Mouse (Mus musculus) lung, postnatal 0 days (tissue): ENCODE data around the gene Armc10. TPM values are rescaled to one million over a fixed set of nuclear protein-coding genes. Genes with fewer than 3 reads are reported as not detected.
"Not testable (repeated sequence)": the region's sequence is repeated elsewhere in the genome, so short reads cannot be mapped to it uniquely, and the experiment has no call there.

Experiments used
- ATAC-seq: fragments of 200-750 bp; cut with Nextera tagmentation; 2 replicates; pipeline ENCODE4 v1.8.0; 2017; ENCODE audit warnings: moderate library complexity
- DNase-seq: peaks from one replicate; pipeline ENCODE4 v3.0.0-alpha.2; 2016; ENCODE audit warnings: low spot score
- H3K27ac ChIP-seq: fragments of 300-500 bp; sonication (generic); 2 replicates; pipeline ENCODE4 v1.5.1; 2014; ENCODE audit warnings: antibody characterized with exemption, mild to moderate bottlenecking, low read length, mixed read lengths
- H3K27me3 ChIP-seq: fragments of 300-500 bp; sonication (generic); replicated peaks from 2 replicates; pipeline ENCODE4 v1.6.1; 2014; ENCODE audit warnings: low read length, mixed read lengths; ENCODE audit not compliant: insufficient read depth
- H3K36me3 ChIP-seq: fragments of 300-500 bp; sonication (generic); 2 replicates; pipeline ENCODE4 v1.6.1; 2014; ENCODE audit warnings: low read length, mixed read lengths; ENCODE audit not compliant: insufficient read depth
- H3K4me1 ChIP-seq: fragments of 300-500 bp; sonication (generic); 2 replicates; pipeline ENCODE4 v1.6.1; 2014; ENCODE audit warnings: antibody characterized with exemption, low read depth, low read length, mixed read lengths; ENCODE audit not compliant: insufficient read depth
- H3K4me2 ChIP-seq: fragments of 300-500 bp; sonication (generic); replicated peaks from 2 replicates; pipeline ENCODE4 v1.6.1; 2014; ENCODE audit warnings: low read depth, mild to moderate bottlenecking, low read length, moderate library complexity, mixed read lengths
- H3K4me3 ChIP-seq: fragments of 300-500 bp; sonication (generic); 2 replicates; pipeline ENCODE4 v1.5.1; 2014; ENCODE audit warnings: low read depth, low read length
- H3K9ac ChIP-seq: fragments of 300-500 bp; sonication (generic); replicated peaks from 2 replicates; pipeline ENCODE4 v1.6.1; 2014; ENCODE audit warnings: low read depth, mild to moderate bottlenecking
- H3K9me3 ChIP-seq: fragments of 300-500 bp; sonication (generic); 2 replicates; pipeline ENCODE4 v1.6.1; 2016; ENCODE audit warnings: low read length, mixed read lengths
- CTCF ChIP-seq: IDR thresholded peaks from 2 replicates; pipeline ENCODE4 v1.5.1; 2016; ENCODE audit warnings: antibody characterized with exemption, mild to moderate bottlenecking
- EP300 ChIP-seq: IDR thresholded peaks from 2 replicates; pipeline ENCODE4 v1.6.1; 2016; ENCODE audit warnings: antibody characterized with exemption, mild to moderate bottlenecking, control low read depth
- WGBS: fragments of 180-500 bp; shearing (Covaris S2); extraction: QIAGEN DNeasy Blood & Tissue Kit; methylation state at CpG from one replicate; pipeline ENCODE4 v1.1.7; 2014; 5-methylcytosine and 5-hydroxymethylcytosine counted together
- polyA plus RNA-seq: library from polyadenylated mRNA; unstranded; fragments of >200 nt; fragmentation: Nextera tagmentation; extraction: Ambion mirVana; gene quantifications from 2 replicates; pipeline ENCODE4 v1.2.1, GENCODE M21; 2015

Gene Armc10
- polyA plus RNA-seq, 1 experiment from 2014 or later = 33.4 TPM

DNA sequence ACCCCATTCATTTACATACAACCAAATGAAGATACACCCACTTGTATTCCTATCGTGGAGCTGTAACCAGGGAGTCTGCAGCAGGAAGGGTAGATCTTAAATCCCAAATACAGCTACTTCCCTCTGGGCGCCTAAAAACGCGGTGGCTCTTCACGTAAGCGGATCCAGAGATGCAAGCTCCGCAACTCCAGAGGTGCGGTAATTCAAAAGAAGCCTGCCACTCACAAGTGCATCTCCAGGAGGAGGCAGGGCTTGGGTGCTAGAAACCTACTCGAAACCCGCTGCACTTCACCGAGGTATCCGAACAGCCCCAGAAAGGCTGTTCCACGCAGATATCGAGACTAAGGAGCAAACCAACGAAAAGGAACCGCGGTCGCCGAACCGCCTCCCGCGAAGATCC is 55.3 kb downstream of the Armc10 start:
- Histone ChIP-seq H3K27ac (peak overlapping the region; percentile 43; the same call in 1 of the 2 replicates), H3K4me1 (no peaks in the 10 kb centered on the region), H3K9ac (peak overlapping the region; percentile 35; the same call in 1 of the 2 replicates), H3K4me2 (peak overlapping the region; percentile 73), H3K27me3 (no peaks in the 10 kb centered on the region), H3K36me3 (no peaks in the 10 kb centered on the region), H3K9me3 (no peaks in the 10 kb centered on the region), H3K4me3 (peak overlapping the region; percentile 63)
- 0% methylated on average over 22 of the region's 22 CpGs for WGBS
- TF ChIP-seq EP300 = no peak
- no peak for TF ChIP-seq CTCF
- ATAC-seq = peak; percentile 7
- DNase-seq = no peak

- H3K36me3 ChIP-seq = no peaks in the 10 kb centered on the region
- peak within 1 kb of the TSS; percentile 95 for H3K27ac ChIP-seq
- peak within 1 kb of the TSS; percentile 63 for H3K4me3 ChIP-seq
- WGBS = under 1% methylated on average over 33 of the region's 59 CpGs
- H3K4me1 ChIP-seq = no peaks in the 10 kb centered on the region
- DNase-seq = peak; percentile 98
- H3K9ac ChIP-seq = peak within 1 kb of the TSS; percentile 74
- H3K27me3 ChIP-seq = no peaks in the 10 kb centered on the region
- no peaks in the 10 kb centered on the region for H3K9me3 ChIP-seq
- H3K4me2 ChIP-seq = peak within 1 kb of the TSS; percentile 73
- peak; percentile 97 for ATAC-seq
- TF ChIP-seq EP300 (peak; percentile 68; the same call in 1 of the 2 replicates), CTCF (peak; percentile 8)
Observed at GRCm38 (mm10) chr5:21701351-21702008, 55.9 kb downstream of the Armc10 start, which contains the start of gene Napepld. Gene Napepld, minus strand, starts transcription at chr5:21701396.

GRCm38 (mm10) chr5:21702009-21702364 is 56.4 kb downstream of the Armc10 start:
- H3K4me1 ChIP-seq = no peaks in the 10 kb centered on the region
- H3K4me3 ChIP-seq = peak overlapping the region; percentile 63
- TF ChIP-seq CTCF = no peak
- TF ChIP-seq EP300 = 0 out of 2 replicates have a peak, but pooled peaks have one; percentile 18
- ATAC-seq (no peak), DNase-seq (no peak)
- 46% methylated on average over 2 of the region's 2 CpGs for WGBS
- H3K27me3 ChIP-seq = no peaks in the 10 kb centered on the region
- no peaks in the 10 kb centered on the region for H3K36me3 ChIP-seq
- H3K27ac ChIP-seq = peak overlapping the region; percentile 95
- H3K4me2 ChIP-seq = peak overlapping the region; percentile 73
- H3K9me3 ChIP-seq = no peaks in the 10 kb centered on the region
- no peak overlapping the region for H3K9ac ChIP-seq

DNA sequence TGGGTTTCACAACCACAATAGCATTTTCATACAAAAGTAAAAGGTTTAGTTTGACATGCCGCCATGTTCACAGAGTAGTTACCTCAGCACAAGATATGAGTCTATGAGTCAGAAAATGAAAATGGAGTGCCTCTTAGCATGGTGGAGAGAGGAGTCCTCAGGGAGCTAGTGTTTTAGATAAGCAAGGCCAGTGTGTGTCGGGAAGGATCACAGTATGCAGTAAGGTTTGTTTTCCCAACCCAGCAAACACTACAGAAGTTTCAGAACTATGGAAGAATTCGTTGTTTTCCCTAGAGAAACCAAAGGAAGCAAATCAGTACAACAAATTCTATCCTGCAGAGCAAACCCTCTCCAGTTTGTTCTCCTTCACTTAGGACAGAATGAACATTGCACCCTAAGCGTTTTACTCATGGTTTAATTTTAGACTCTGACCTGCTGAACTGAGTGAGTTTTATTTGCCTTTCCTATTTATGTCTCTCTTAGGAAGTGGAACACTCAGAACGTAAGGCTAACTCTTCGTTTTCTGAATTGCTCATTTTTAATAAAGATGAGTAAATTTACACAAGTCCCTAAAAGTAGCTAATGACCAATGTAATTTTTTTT is 57.4 kb downstream of the Armc10 start:
- Histone ChIP-seq H3K4me2 (no peak overlapping the region), H3K9me3 (no peaks in the 10 kb centered on the region), H3K36me3 (no peaks in the 10 kb centered on the region), H3K27me3 (no peaks in the 10 kb centered on the region), H3K27ac (peak overlapping the region; percentile 54), H3K4me3 (no peak overlapping the region), H3K9ac (no peak overlapping the region), H3K4me1 (no peaks in the 10 kb centered on the region)
- 53% methylated on average over 6 of the region's 6 CpGs for WGBS
- ATAC-seq (0 out of 2 replicates have a peak, but pooled peaks have one; percentile 8), DNase-seq (peak; percentile 79)
- peak; percentile 44 for TF ChIP-seq EP300
- no peak for TF ChIP-seq CTCF

GRCm38 (mm10) chr5:21703708-21704107 is 58.1 kb downstream of the Armc10 start:
- TF ChIP-seq CTCF (no peak), EP300 (no peak)
- no peaks in the 10 kb centered on the region for H3K9me3 ChIP-seq
- no peak for DNase-seq
- H3K4me2 ChIP-seq = no peak overlapping the region
- no peaks in the 10 kb centered on the region for H3K36me3 ChIP-seq
- H3K27me3 ChIP-seq = no peaks in the 10 kb centered on the region
- H3K9ac ChIP-seq = no peak overlapping the region
- H3K4me3 ChIP-seq = no peak overlapping the region
- ATAC-seq = no peak
- no peaks in the 10 kb centered on the region for H3K4me1 ChIP-seq
- WGBS = 73% methylated on average over 3 of the region's 3 CpGs
- no peak overlapping the region for H3K27ac ChIP-seq

GRCm38 (mm10) chr5:21706546-21706945 is 60.9 kb downstream of the Armc10 start:
- H3K27me3 ChIP-seq = no peaks in the 10 kb centered on the region
- no peak for DNase-seq
- no peaks in the 10 kb centered on the region for H3K9me3 ChIP-seq
- H3K4me1 ChIP-seq = no peaks in the 10 kb centered on the region
- no peak overlapping the region for H3K27ac ChIP-seq
- TF ChIP-seq EP300 = no peak
- TF ChIP-seq CTCF = no peak
- 77% methylated on average over 4 of the region's 4 CpGs for WGBS
- no peak overlapping the region for H3K4me3 ChIP-seq
- no peaks in the 10 kb centered on the region for H3K36me3 ChIP-seq
- H3K9ac ChIP-seq = no peak overlapping the region
- no peak overlapping the region for H3K4me2 ChIP-seq
- no peak for ATAC-seq

DNA sequence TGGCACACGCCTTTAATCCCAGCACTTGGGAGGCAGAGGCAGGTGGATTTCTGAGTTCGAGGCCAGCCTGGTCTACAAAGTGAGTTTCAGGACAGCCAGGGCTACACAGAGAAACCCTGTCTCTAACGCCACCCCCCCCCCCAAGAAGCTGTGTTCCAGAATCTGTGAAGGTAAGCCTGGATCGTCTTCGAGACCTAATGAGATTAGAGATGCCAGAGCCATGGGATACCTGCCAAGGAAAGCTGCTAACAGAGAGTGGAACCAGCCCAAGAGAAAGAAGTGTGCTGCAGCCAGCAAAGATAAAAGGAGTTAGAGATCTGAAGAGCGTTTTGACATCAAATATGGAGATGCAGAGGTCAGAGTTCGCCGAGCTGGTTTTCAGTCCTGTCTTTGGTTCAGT is 62.4 kb downstream of the Armc10 start:
- H3K4me2 ChIP-seq, H3K9me3 ChIP-seq, H3K27ac ChIP-seq, H3K9ac ChIP-seq, DNase-seq, H3K4me3 ChIP-seq, H3K27me3 ChIP-seq, H3K4me1 ChIP-seq, H3K36me3 ChIP-seq, ATAC-seq: not testable (repeated sequence)
- WGBS = 81% methylated on average over 8 of the region's 8 CpGs
